Mouse (Mus musculus) small intestine, adult 2 months (tissue): Measurements from ENCODE around the gene Nek8. TPM values are rescaled to one million over a fixed set of nuclear protein-coding genes. Genes with fewer than 3 reads are reported as not detected.

Source experiments
- H3K27ac ChIP-seq: fragments of 200-500 bp; 2 replicates; pipeline ENCODE4 v1.5.1; 2012; ENCODE audit warnings: low read depth, low read length, control low read depth, inconsistent platforms; ENCODE audit not compliant: insufficient read depth
- H3K27me3 ChIP-seq: fragments of 200-500 bp; 2 replicates; pipeline ENCODE4 v1.6.1; 2012; ENCODE audit warnings: mild to moderate bottlenecking, moderate library complexity, low read length, inconsistent platforms; ENCODE audit not compliant: control insufficient read depth, insufficient read depth
- H3K36me3 ChIP-seq: fragments of 200-500 bp; 2 replicates; pipeline ENCODE4 v1.6.1; 2012; ENCODE audit warnings: mild to moderate bottlenecking, low read length, control low read depth, inconsistent platforms; ENCODE audit not compliant: control insufficient read depth, insufficient read depth
- H3K4me1 ChIP-seq: fragments of 200-500 bp; 2 replicates; pipeline ENCODE4 v1.6.1; 2012; ENCODE audit warnings: low read length, inconsistent platforms, mixed read lengths; ENCODE audit not compliant: control insufficient read depth, insufficient read depth, insufficient read length
- H3K4me3 ChIP-seq: fragments of 200-500 bp; 2 replicates; pipeline ENCODE4 v1.5.1; 2012; ENCODE audit warnings: low read depth, mild to moderate bottlenecking, control low read depth, inconsistent platforms, low read length, moderate library complexity
- CTCF ChIP-seq: fragments of 200-500 bp; IDR thresholded peaks from 2 replicates; pipeline ENCODE4 v1.5.1; 2012; ENCODE audit warnings: low read depth, mild to moderate bottlenecking, control low read depth, inconsistent platforms, low read length, moderate library complexity, mixed read lengths; ENCODE audit not compliant: insufficient replicate concordance, insufficient read length; ENCODE audit errors: extremely low read depth
- POLR2A ChIP-seq: fragments of 200-500 bp; IDR thresholded peaks from 2 replicates; pipeline ENCODE4 v1.6.1; 2012; ENCODE audit warnings: low read depth, mild to moderate bottlenecking, control low read depth, inconsistent platforms, low read length, moderate library complexity
- WGBS: fragments of 180-500 bp; shearing (Covaris S2); methylation state at CpG from one replicate; pipeline ENCODE4 v1.1.7; 2018; 5-methylcytosine and 5-hydroxymethylcytosine counted together
- polyA plus RNA-seq: library from polyadenylated mRNA; depleted of rRNA; stranded (reverse); fragments of >200 nt; gene quantifications from 2 replicates; pipeline ENCODE4 v1.2.3, GENCODE M21; 2012; rRNA removed

Gene Nek8
- polyA plus RNA-seq, 1 experiment = 6.6 TPM

- H3K4me1 ChIP-seq = peaks cover 9% of the 10 kb centered on the region
- H3K36me3 ChIP-seq = no peaks in the 10 kb centered on the region
- H3K4me3 ChIP-seq = no peak overlapping the region
- H3K27ac ChIP-seq = no peak overlapping the region
- TF ChIP-seq CTCF = no peak
- no peak for TF ChIP-seq POLR2A
- no peaks in the 10 kb centered on the region for H3K27me3 ChIP-seq
Observed at GRCm38 (mm10) chr11:78123782-78124181, 52.7 kb downstream of the Nek8 start.

- H3K27me3 ChIP-seq = no peaks in the 10 kb centered on the region
- no peak overlapping the region for H3K4me3 ChIP-seq
- no peaks in the 10 kb centered on the region for H3K36me3 ChIP-seq
- no peak for TF ChIP-seq POLR2A
- no peak for TF ChIP-seq CTCF
- 85% methylated on average over 4 of the region's 4 CpGs for WGBS
- H3K27ac ChIP-seq = no peak overlapping the region
- peaks cover 9% of the 10 kb centered on the region for H3K4me1 ChIP-seq
Observed at GRCm38 (mm10) chr11:78122815-78123214, 53.7 kb downstream of the Nek8 start.

- Histone ChIP-seq H3K27me3 (no peaks in the 10 kb centered on the region), H3K27ac (no peak overlapping the region), H3K4me3 (no peak overlapping the region), H3K4me1 (peaks cover under 1% of the 10 kb centered on the region), H3K36me3 (no peaks in the 10 kb centered on the region)
- WGBS = 20% methylated on average over 5 of the region's 5 CpGs
- TF ChIP-seq POLR2A (no peak), CTCF (no peak)
Observed at GRCm38 (mm10) chr11:78121176-78121575, 55.3 kb downstream of the Nek8 start.

- H3K36me3 ChIP-seq = no peaks in the 10 kb centered on the region
- H3K4me3 ChIP-seq = no peak overlapping the region
- H3K27ac ChIP-seq = no peak overlapping the region
- H3K4me1 ChIP-seq = no peaks in the 10 kb centered on the region; the same call in 1 of the 2 replicates
- TF ChIP-seq CTCF (no peak), POLR2A (no peak)
- 66% methylated on average over 8 of the region's 8 CpGs for WGBS
- H3K27me3 ChIP-seq = no peaks in the 10 kb centered on the region
Observed at GRCm38 (mm10) chr11:78119898-78120297, 56.6 kb downstream of the Nek8 start.

GRCm38 (mm10) chr11:78118467-78118866 lies 58.0 kb downstream of the Nek8 start:
- Histone ChIP-seq H3K36me3 (no peaks in the 10 kb centered on the region), H3K27me3 (no peaks in the 10 kb centered on the region), H3K4me1 (no peaks in the 10 kb centered on the region; the same call in none of the 2 replicates), H3K27ac (no peak overlapping the region), H3K4me3 (no peak overlapping the region)
- TF ChIP-seq POLR2A (no peak), CTCF (no peak)

- H3K4me3 ChIP-seq = no peak overlapping the region
- no peaks in the 10 kb centered on the region for H3K27me3 ChIP-seq
- 21% methylated on average over 5 of the region's 5 CpGs for WGBS
- H3K36me3 ChIP-seq = no peaks in the 10 kb centered on the region
- TF ChIP-seq CTCF (no peak), POLR2A (no peak)
- H3K27ac ChIP-seq = no peak overlapping the region
- H3K4me1 ChIP-seq = no peaks in the 10 kb centered on the region; the same call in none of the 2 replicates
Observed at GRCm38 (mm10) chr11:78116146-78116410, 60.4 kb downstream of the Nek8 start.

Other genes starting within 250 kb of the Nek8 start
- gene Sez6, start 245.9 kb downstream of the Nek8 start, polyA plus RNA-seq = 0.41 and 0.46 TPM in 2 replicates
- gene Phf12, start 193.9 kb downstream of the Nek8 start, polyA plus RNA-seq = 21.7 and 33.0 TPM in 2 replicates
- 3.8 and 3.9 TPM in 2 replicates for gene Dhrs13, start 144.4 kb downstream of the Nek8 start, polyA plus RNA-seq
- 16.2 and 19.7 TPM in 2 replicates for gene Flot2, start 138.7 kb downstream of the Nek8 start, polyA plus RNA-seq
- 12.2 and 17.3 TPM in 2 replicates for gene Eral1, start 96.3 kb downstream of the Nek8 start, polyA plus RNA-seq
- 13.1 and 29.2 TPM in 2 replicates for gene Fam222b, start 82.0 kb downstream of the Nek8 start, polyA plus RNA-seq
- gene Traf4, start 11.1 kb downstream of the Nek8 start, polyA plus RNA-seq = 50.3 and 99.5 TPM in 2 replicates
- gene Tlcd1, start within 50 bp of the Nek8 start, polyA plus RNA-seq = 15.0 and 15.3 TPM in 2 replicates
- 31.9 and 66.4 TPM in 2 replicates for gene Rpl23a, start 6.9 kb upstream of the Nek8 start, polyA plus RNA-seq
- gene Rab34, start 11.8 kb upstream of the Nek8 start, polyA plus RNA-seq = 12.2 and 13.0 TPM in 2 replicates
- 0.11 TPM in 1 of 2 replicates, not detected in the other for gene Proca1, start 16.7 kb upstream of the Nek8 start, polyA plus RNA-seq
- gene Sdf2, start 69.1 kb upstream of the Nek8 start, polyA plus RNA-seq = 91.3 and 125 TPM in 2 replicates
- 19.2 and 28.5 TPM in 2 replicates for gene Supt6, start 69.3 kb upstream of the Nek8 start, polyA plus RNA-seq
- 38.2 and 51.7 TPM in 2 replicates for gene 2610507B11Rik, start 85.1 kb upstream of the Nek8 start, polyA plus RNA-seq
- gene BC030499, start 114.2 kb upstream of the Nek8 start, polyA plus RNA-seq = 0.14 and 0.18 TPM in 2 replicates
- gene Spag5, start 124.9 kb upstream of the Nek8 start, polyA plus RNA-seq = 5.1 and 7.5 TPM in 2 replicates
- gene Aldoc, start 146.3 kb upstream of the Nek8 start, polyA plus RNA-seq = 8.8 and 11.7 TPM in 2 replicates
- gene Pigs, start 151.7 kb upstream of the Nek8 start, polyA plus RNA-seq = 47.6 and 70.8 TPM in 2 replicates
- 12.7 and 13.3 TPM in 2 replicates for gene Unc119, start 166.8 kb upstream of the Nek8 start, polyA plus RNA-seq
- gene Foxn1, start 209.9 kb upstream of the Nek8 start, polyA plus RNA-seq = 0.06 TPM in 1 of 2 replicates, not detected in the other
- 24.9 and 374 TPM in 2 replicates for gene Slc13a2, start 245.5 kb upstream of the Nek8 start, polyA plus RNA-seq